Mouse (Mus musculus) forebrain, embryonic 13.5 days (tissue): ENCODE measurements at regions not wholly inside any gene's neighbourhood (a gene's known extent, or its start where the extent isn't known, plus 50 kb on each side); places are given as distances from the start of the nearest gene placed in this dataset.
A peak's percentile ranks its signal among the peaks of the same experiment; 100 is the strongest.

Experiments
- ATAC-seq: fragments of 200-750 bp; cut with Nextera tagmentation; 2 replicates; pipeline ENCODE4 v1.8.0; 2017
- H3K27ac ChIP-seq: fragments of 300-500 bp; sonication (generic); 2 replicates; pipeline ENCODE4 v1.5.1; 2015; ENCODE audit warnings: inconsistent platforms, mild to moderate bottlenecking, moderate library complexity
- H3K27me3 ChIP-seq: fragments of 300-500 bp; sonication (generic); 2 replicates; pipeline ENCODE4 v1.6.1; 2015; ENCODE audit warnings: mild to moderate bottlenecking, inconsistent platforms
- H3K36me3 ChIP-seq: fragments of 300-500 bp; sonication (generic); 2 replicates; pipeline ENCODE4 v1.6.1; 2015; ENCODE audit warnings: mild to moderate bottlenecking, inconsistent platforms; ENCODE audit not compliant: poor library complexity, severe bottlenecking
- H3K4me1 ChIP-seq: fragments of 300-500 bp; sonication (generic); 2 replicates; pipeline ENCODE4 v1.6.1; 2015; ENCODE audit warnings: inconsistent platforms
- H3K4me2 ChIP-seq: fragments of 300-500 bp; sonication (generic); 2 replicates; pipeline ENCODE4 v1.6.1; 2015; ENCODE audit warnings: inconsistent platforms, mild to moderate bottlenecking, moderate library complexity
- H3K4me3 ChIP-seq: fragments of 300-500 bp; sonication (generic); 2 replicates; pipeline ENCODE4 v1.5.1; 2015; ENCODE audit warnings: mild to moderate bottlenecking, inconsistent platforms
- H3K9ac ChIP-seq: fragments of 300-500 bp; sonication (generic); 2 replicates; pipeline ENCODE4 v1.6.1; 2015; ENCODE audit warnings: mild to moderate bottlenecking, inconsistent platforms
- H3K9me3 ChIP-seq: fragments of 300-500 bp; sonication (generic); replicated peaks from 2 replicates; pipeline ENCODE4 v1.6.1; 2016; ENCODE audit warnings: inconsistent platforms
- WGBS: fragments of 180-500 bp; shearing (Covaris S2); methylation state at CpG from one replicate; pipeline ENCODE4 v1.1.7; 2015; 5-methylcytosine and 5-hydroxymethylcytosine counted together

DNA sequence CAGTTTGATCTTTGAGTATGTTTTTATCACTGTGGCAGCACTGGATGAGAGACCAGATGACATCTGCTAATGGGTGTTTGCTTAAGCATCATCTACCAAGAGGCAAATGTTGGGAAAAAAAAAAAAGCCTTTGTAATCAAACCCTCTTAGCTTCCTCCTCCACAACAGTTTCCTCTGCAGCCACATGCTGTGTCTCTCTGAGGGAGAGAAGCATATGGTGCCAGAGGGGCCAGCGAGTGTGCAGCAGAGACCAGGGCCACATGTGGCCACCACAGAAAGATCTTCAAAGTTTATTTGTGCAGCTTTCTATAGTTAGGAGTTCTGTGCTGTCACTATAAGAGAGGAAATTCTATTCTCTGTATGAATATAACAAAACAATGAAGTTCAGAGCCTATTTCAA lies 427.6 kb upstream of the Klf6 start:
- Histone ChIP-seq H3K27ac (no peak overlapping the region), H3K36me3 (no peaks in the 10 kb centered on the region), H3K4me1 (no peaks in the 10 kb centered on the region), H3K9me3 (no peaks in the 10 kb centered on the region), H3K4me3 (no peak overlapping the region), H3K9ac (no peak overlapping the region), H3K4me2 (no peak overlapping the region), H3K27me3 (no peaks in the 10 kb centered on the region)
- 53% methylated on average over 1 of the region's 1 CpGs for WGBS
- no peak for ATAC-seq

DNA sequence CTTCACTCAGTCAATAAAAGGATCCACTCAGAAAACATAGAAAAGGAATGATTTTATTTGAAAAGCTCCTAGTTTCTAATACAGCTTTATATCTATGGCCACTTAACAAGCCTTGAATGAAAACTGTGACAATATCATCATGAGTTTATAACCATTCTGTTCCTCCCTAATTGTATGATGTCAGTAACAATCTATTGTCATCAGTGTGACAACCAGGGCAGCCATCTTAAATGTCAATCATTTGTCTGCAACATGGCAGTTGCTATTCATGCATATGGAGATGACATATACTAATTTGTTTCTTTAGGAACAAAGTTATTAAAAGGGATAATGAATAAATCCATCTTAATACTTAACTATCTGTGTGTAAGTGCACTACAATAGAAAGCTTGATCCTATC lies 426.2 kb upstream of the Klf6 start:
- H3K4me3 ChIP-seq, result no peak overlapping the region
- no peak overlapping the region for H3K4me2 ChIP-seq
- H3K36me3 ChIP-seq, result no peaks in the 10 kb centered on the region
- H3K27me3 ChIP-seq, result no peaks in the 10 kb centered on the region
- no peak for ATAC-seq
- H3K27ac ChIP-seq, result no peak overlapping the region
- H3K9me3 ChIP-seq, result no peaks in the 10 kb centered on the region
- no peaks in the 10 kb centered on the region for H3K4me1 ChIP-seq
- H3K9ac ChIP-seq, result no peak overlapping the region

- no peak overlapping the region for H3K4me3 ChIP-seq
- WGBS, result 82% methylated on average over 2 of the region's 2 CpGs
- H3K27ac ChIP-seq, result no peak overlapping the region
- no peaks in the 10 kb centered on the region for H3K27me3 ChIP-seq
- no peaks in the 10 kb centered on the region for H3K9me3 ChIP-seq
- no peak for ATAC-seq
- no peaks in the 10 kb centered on the region for H3K4me1 ChIP-seq
- H3K36me3 ChIP-seq, result no peaks in the 10 kb centered on the region
- no peak overlapping the region for H3K9ac ChIP-seq
- no peak overlapping the region for H3K4me2 ChIP-seq
Measured at GRCm38 (mm10) chr13:5436191-5436590, 425.1 kb upstream of the Klf6 start.

GRCm38 (mm10) chr13:5440454-5440853 lies 420.8 kb upstream of the Klf6 start:
- Histone ChIP-seq H3K36me3 (no peaks in the 10 kb centered on the region), H3K9me3 (no peaks in the 10 kb centered on the region), H3K4me3 (no peak overlapping the region), H3K27me3 (no peaks in the 10 kb centered on the region), H3K9ac (no peak overlapping the region), H3K4me2 (no peak overlapping the region), H3K27ac (no peak overlapping the region), H3K4me1 (no peaks in the 10 kb centered on the region)
- ATAC-seq, result no peak
- 76% methylated on average over 4 of the region's 4 CpGs for WGBS

DNA sequence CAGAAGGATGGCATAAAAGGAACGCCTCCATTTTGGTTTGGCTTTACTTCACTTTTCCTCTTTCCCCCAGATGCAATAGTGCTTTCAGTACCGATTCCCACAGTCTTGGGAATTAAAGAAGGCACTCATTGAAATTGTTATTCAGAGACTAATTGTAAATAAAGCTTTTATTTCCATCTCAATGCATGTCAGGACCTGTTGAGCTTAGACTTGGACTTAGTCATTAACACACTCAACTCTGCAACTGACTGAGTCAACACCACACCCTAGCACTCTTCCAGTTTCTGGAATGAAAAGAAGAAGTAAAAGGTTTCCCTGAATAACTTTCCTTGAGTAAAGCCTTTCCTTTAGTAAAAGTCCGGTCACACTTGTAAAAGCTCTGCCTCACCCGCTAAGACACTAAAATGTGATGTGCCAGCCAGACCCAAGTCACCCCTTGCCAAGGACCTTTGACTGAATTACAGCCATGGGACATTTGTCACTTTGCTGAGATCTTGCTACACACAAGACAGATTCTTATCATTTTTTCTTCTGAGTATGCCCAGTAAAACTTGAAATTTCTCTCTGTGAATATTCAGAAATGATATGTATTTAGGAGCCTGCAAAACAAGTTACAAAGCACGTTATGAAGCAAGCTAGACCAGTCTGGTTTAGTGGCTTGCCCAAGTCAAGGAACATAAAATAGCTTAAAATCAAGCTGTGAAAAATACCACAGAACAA lies 416.4 kb upstream of the Klf6 start:
- Histone ChIP-seq H3K4me1 (no peaks in the 10 kb centered on the region), H3K4me3 (no peak overlapping the region), H3K9me3 (no peaks in the 10 kb centered on the region), H3K27me3 (no peaks in the 10 kb centered on the region), H3K27ac (no peak overlapping the region), H3K4me2 (no peak overlapping the region), H3K36me3 (no peaks in the 10 kb centered on the region), H3K9ac (no peak overlapping the region)
- ATAC-seq, result no peak
- 83% methylated on average over 5 of the region's 5 CpGs for WGBS

DNA sequence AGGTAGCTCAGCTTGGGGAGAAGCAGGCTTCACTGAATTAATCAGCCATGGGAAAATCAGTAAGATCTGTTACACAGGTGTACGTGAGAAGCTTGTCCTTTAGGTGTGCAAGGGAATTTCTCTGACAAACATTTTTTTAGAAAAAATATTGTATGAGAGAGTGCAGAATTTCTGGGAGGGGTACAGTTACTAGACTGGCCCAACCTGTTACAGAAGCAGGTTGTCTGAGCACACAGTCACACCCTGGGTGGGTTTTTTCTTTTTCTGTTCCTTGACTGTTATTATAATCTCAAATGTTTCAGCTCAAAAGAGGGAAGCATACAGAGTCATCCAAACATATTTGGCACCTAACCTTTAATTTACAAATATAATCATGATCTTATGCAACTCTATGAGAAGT lies 412.7 kb upstream of the Klf6 start:
- 81% methylated on average over 1 of the region's 1 CpGs for WGBS
- no peak for ATAC-seq
- H3K4me2 ChIP-seq, result no peak overlapping the region
- H3K4me3 ChIP-seq, result no peak overlapping the region
- no peaks in the 10 kb centered on the region for H3K4me1 ChIP-seq
- no peak overlapping the region for H3K27ac ChIP-seq
- H3K9ac ChIP-seq, result no peak overlapping the region
- no peaks in the 10 kb centered on the region for H3K27me3 ChIP-seq
- no peaks in the 10 kb centered on the region for H3K36me3 ChIP-seq
- H3K9me3 ChIP-seq, result no peaks in the 10 kb centered on the region

DNA sequence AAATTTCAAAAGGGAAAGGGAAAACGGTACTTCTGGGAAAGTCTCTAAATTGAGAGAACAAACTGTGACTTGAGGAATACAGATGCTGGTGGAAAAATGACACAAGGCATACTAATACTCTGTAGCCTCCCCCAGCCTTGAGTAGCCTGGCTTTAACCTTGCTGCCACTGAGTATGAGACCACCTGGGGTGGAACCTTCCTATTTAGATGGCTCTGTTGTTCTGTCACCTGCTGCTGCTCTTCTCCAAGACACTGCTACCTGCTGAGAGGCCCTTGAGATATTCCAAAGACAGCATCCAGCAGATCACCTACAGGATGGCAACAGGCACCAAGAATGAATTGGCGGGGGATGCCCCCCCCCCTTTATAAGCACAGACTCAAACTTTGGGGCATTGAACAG lies 380.5 kb upstream of the Klf6 start:
- Histone ChIP-seq H3K9ac (no peak overlapping the region), H3K27me3 (no peaks in the 10 kb centered on the region), H3K9me3 (no peaks in the 10 kb centered on the region), H3K36me3 (no peaks in the 10 kb centered on the region), H3K4me3 (no peak overlapping the region), H3K4me2 (no peak overlapping the region), H3K4me1 (no peaks in the 10 kb centered on the region), H3K27ac (no peak overlapping the region)
- 75% methylated on average over 2 of the region's 2 CpGs for WGBS
- ATAC-seq, result no peak

- Histone ChIP-seq H3K4me1 (no peaks in the 10 kb centered on the region), H3K36me3 (no peaks in the 10 kb centered on the region), H3K4me2 (no peak overlapping the region), H3K9ac (no peak overlapping the region), H3K27me3 (no peaks in the 10 kb centered on the region), H3K4me3 (no peak overlapping the region), H3K27ac (no peak overlapping the region), H3K9me3 (no peaks in the 10 kb centered on the region)
- ATAC-seq, result no peak
- WGBS, result 88% methylated on average over 1 of the region's 1 CpGs
Measured at GRCm38 (mm10) chr13:5492266-5492665, 369.0 kb upstream of the Klf6 start.

GRCm38 (mm10) chr13:5497535-5497934 lies 363.7 kb upstream of the Klf6 start:
- Histone ChIP-seq H3K4me3 (no peak overlapping the region), H3K27ac (no peak overlapping the region), H3K9me3 (no peaks in the 10 kb centered on the region), H3K36me3 (no peaks in the 10 kb centered on the region), H3K4me1 (no peaks in the 10 kb centered on the region), H3K4me2 (no peak overlapping the region), H3K27me3 (no peaks in the 10 kb centered on the region), H3K9ac (no peak overlapping the region)
- no peak for ATAC-seq

DNA sequence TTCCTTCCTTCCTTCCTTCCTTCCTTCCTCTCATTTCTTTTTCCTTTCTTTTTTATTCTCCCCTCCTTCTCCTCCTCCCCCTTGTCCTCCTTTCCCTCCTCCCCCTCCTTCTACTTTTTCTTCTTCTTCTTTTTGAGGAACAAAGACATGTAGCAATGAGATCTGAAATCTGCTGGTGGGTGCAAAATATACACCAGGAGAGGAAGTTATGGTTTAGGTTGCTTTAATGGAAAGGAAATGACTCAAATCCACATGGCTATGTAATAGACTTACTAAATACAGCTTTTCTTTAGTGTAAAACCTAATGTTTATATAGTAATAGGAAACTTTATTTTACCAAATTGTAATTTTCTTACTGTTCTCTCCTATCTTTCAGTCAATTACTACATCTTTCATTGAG lies 349.5 kb upstream of the Klf6 start:
- H3K4me2 ChIP-seq, result no peak overlapping the region
- no peaks in the 10 kb centered on the region for H3K9me3 ChIP-seq
- no peak overlapping the region for H3K9ac ChIP-seq

GRCm38 (mm10) chr13:5515552-5515951 lies 345.7 kb upstream of the Klf6 start:
- peak; percentile 69 for ATAC-seq

More for the DNA sequence above, 349.5 kb upstream of the Klf6 start:
- no peak for ATAC-seq
- H3K27ac ChIP-seq, result no peak overlapping the region
- no peaks in the 10 kb centered on the region for H3K36me3 ChIP-seq
- H3K27me3 ChIP-seq, result no peaks in the 10 kb centered on the region
- no peak overlapping the region for H3K4me3 ChIP-seq
- H3K4me1 ChIP-seq, result no peaks in the 10 kb centered on the region

DNA sequence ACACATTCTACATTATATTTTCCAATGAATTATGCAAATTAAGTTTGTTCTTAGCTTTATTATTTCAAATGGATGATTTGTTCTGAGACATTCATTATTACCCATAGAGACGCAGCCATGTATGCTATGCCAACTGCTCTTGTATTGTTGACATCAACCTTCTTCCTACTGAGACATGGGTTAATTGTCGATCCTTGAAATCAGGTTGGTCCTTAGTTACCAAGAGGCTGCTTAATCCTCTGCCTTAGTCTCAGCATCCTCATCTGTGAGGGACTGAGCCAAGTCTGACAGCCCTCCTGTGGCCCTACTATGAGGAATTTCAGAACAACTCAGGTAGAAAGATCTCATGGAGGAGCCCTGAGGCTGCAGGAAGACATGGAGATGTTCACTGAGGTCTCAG lies 345.2 kb upstream of the Klf6 start:
- Histone ChIP-seq H3K4me1 (no peaks in the 10 kb centered on the region), H3K4me2 (no peak overlapping the region), H3K9me3 (no peaks in the 10 kb centered on the region), H3K27ac (no peak overlapping the region), H3K36me3 (no peaks in the 10 kb centered on the region), H3K4me3 (no peak overlapping the region), H3K27me3 (no peaks in the 10 kb centered on the region), H3K9ac (no peak overlapping the region)
- ATAC-seq, result 0 out of 2 replicates have a peak, but pooled peaks have one; percentile 21
- WGBS, result 84% methylated on average over 2 of the region's 2 CpGs

More at GRCm38 (mm10) chr13:5515552-5515951, 345.7 kb upstream of the Klf6 start:
- 70% methylated on average over 2 of the region's 2 CpGs for WGBS
- no peak overlapping the region for H3K4me2 ChIP-seq
- H3K36me3 ChIP-seq, result no peaks in the 10 kb centered on the region
- H3K9ac ChIP-seq, result no peak overlapping the region
- no peak overlapping the region for H3K27ac ChIP-seq
- no peaks in the 10 kb centered on the region for H3K9me3 ChIP-seq
- H3K4me1 ChIP-seq, result no peaks in the 10 kb centered on the region
- no peak overlapping the region for H3K4me3 ChIP-seq
- no peaks in the 10 kb centered on the region for H3K27me3 ChIP-seq

- no peak for ATAC-seq
- H3K4me1 ChIP-seq, result no peaks in the 10 kb centered on the region
- 91% methylated on average over 1 of the region's 1 CpGs for WGBS
- H3K9ac ChIP-seq, result no peak overlapping the region
- no peak overlapping the region for H3K27ac ChIP-seq
- no peak overlapping the region for H3K4me3 ChIP-seq
- no peaks in the 10 kb centered on the region for H3K9me3 ChIP-seq
- H3K36me3 ChIP-seq, result no peaks in the 10 kb centered on the region
- H3K4me2 ChIP-seq, result no peak overlapping the region
- H3K27me3 ChIP-seq, result no peaks in the 10 kb centered on the region
Measured at GRCm38 (mm10) chr13:5519181-5519580, 342.1 kb upstream of the Klf6 start.
